Mouse (Mus musculus) limb, embryonic 13.5 days (tissue): Measurements from ENCODE around the gene Prpf3. TPM values are rescaled to one million over a fixed set of nuclear protein-coding genes. Genes with fewer than 3 reads are reported as not detected.

Experiments used
- ATAC-seq: fragments of 200-750 bp; cut with Nextera tagmentation; 2 replicates; pipeline ENCODE4 v1.8.0; 2017; ENCODE audit warnings: low read depth, moderate number of reproducible peaks, moderate TSS enrichment; ENCODE audit not compliant: low FRiP score
- H3K27ac ChIP-seq: fragments of 300-500 bp; sonication (generic); 2 replicates; pipeline ENCODE4 v1.5.1; 2015; ENCODE audit warnings: inconsistent platforms, mild to moderate bottlenecking, moderate library complexity
- H3K27me3 ChIP-seq: fragments of 300-500 bp; sonication (generic); 2 replicates; pipeline ENCODE4 v1.6.1; 2015; ENCODE audit warnings: mild to moderate bottlenecking, inconsistent platforms
- H3K36me3 ChIP-seq: fragments of 300-500 bp; sonication (generic); 2 replicates; pipeline ENCODE4 v1.6.1; 2015; ENCODE audit warnings: inconsistent platforms, mild to moderate bottlenecking, moderate library complexity
- H3K4me1 ChIP-seq: fragments of 300-500 bp; sonication (generic); 2 replicates; pipeline ENCODE4 v1.6.1; 2015; ENCODE audit warnings: inconsistent platforms
- H3K4me2 ChIP-seq: fragments of 300-500 bp; sonication (generic); replicated peaks from 2 replicates; pipeline ENCODE4 v1.6.1; 2015; ENCODE audit warnings: inconsistent platforms, mild to moderate bottlenecking, moderate library complexity
- H3K4me3 ChIP-seq: fragments of 300-500 bp; sonication (generic); 2 replicates; pipeline ENCODE4 v1.5.1; 2015; ENCODE audit warnings: moderate library complexity, mild to moderate bottlenecking, inconsistent platforms
- H3K9ac ChIP-seq: fragments of 300-500 bp; sonication (generic); 2 replicates; pipeline ENCODE4 v1.6.1; 2015; ENCODE audit warnings: mild to moderate bottlenecking, inconsistent platforms
- H3K9me3 ChIP-seq: fragments of 300-500 bp; sonication (generic); 2 replicates; pipeline ENCODE4 v1.6.1; 2016; ENCODE audit warnings: inconsistent platforms
- WGBS: fragments of 180-500 bp; shearing (Covaris S2); methylation state at CpG from one replicate; pipeline ENCODE4 v1.1.7; 2015; 5-methylcytosine and 5-hydroxymethylcytosine counted together
- polyA plus RNA-seq: library from polyadenylated mRNA; unstranded; fragments of >200 nt; fragmentation: Nextera tagmentation; extraction: Ambion mirVana; gene quantifications from 2 replicates; pipeline ENCODE4 v1.2.1, GENCODE M21; 2015

Prpf3 gene
- polyA plus RNA-seq, 1 experiment from 2014 or later, result 62.3 TPM

DNA sequence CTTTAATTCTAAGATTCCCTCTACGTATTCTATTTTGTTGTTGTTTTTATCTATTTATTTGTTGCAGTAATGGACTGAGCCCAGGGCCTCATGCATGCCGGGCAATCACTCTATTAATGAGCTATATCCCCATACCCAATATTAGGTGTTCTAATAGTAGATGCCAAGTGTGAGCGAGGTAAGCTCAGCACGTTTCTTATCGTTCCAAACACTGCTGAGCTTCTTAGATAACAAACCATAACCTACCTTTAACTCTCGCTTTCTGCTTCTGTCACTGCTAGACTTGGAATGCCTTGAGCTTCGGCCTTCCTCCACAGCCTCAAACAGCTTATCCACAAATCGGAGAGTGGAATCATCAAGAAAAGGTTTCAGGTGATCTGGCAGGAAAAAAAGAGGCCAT, 4.4 kb downstream of the Prpf3 start:
- H3K36me3 ChIP-seq, result peaks cover 71% of the 10 kb centered on the region
- no peak overlapping the region for H3K4me3 ChIP-seq
- H3K9ac ChIP-seq, result no peak overlapping the region
- no peaks in the 10 kb centered on the region for H3K27me3 ChIP-seq
- no peak overlapping the region for H3K27ac ChIP-seq
- no peak overlapping the region for H3K4me2 ChIP-seq
- WGBS, result 94% methylated on average over 8 of the region's 8 CpGs
- no peaks in the 10 kb centered on the region for H3K9me3 ChIP-seq
- H3K4me1 ChIP-seq, result peaks cover 11% of the 10 kb centered on the region
- ATAC-seq, result no peak

DNA sequence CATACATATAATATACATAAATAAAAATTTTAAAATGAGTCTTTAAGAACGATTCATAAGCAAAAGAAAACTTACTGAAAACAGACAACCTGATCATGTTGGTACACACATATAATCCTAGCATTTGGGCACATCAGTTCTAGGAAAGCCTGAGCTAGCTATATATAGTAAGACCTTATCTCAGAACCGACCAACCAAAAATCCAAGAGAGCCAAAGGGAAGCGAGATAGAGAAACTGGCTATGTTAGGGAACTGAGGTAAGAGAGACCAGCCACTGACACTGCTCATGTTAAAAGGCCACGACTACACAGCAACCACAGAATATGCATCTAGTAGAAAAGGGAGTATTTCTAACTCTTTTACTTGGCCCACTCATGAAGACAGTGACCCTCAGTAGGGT, 5.1 kb downstream of the Prpf3 start:
- no peak for ATAC-seq
- peaks cover 9% of the 10 kb centered on the region for H3K4me1 ChIP-seq
- peaks cover 78% of the 10 kb centered on the region for H3K36me3 ChIP-seq
- H3K4me3 ChIP-seq, result no peak overlapping the region
- no peak overlapping the region for H3K4me2 ChIP-seq
- H3K9ac ChIP-seq, result no peak overlapping the region
- H3K27ac ChIP-seq, result no peak overlapping the region
- 86% methylated on average over 4 of the region's 4 CpGs for WGBS
- H3K27me3 ChIP-seq, result no peaks in the 10 kb centered on the region
- H3K9me3 ChIP-seq, result no peaks in the 10 kb centered on the region

DNA sequence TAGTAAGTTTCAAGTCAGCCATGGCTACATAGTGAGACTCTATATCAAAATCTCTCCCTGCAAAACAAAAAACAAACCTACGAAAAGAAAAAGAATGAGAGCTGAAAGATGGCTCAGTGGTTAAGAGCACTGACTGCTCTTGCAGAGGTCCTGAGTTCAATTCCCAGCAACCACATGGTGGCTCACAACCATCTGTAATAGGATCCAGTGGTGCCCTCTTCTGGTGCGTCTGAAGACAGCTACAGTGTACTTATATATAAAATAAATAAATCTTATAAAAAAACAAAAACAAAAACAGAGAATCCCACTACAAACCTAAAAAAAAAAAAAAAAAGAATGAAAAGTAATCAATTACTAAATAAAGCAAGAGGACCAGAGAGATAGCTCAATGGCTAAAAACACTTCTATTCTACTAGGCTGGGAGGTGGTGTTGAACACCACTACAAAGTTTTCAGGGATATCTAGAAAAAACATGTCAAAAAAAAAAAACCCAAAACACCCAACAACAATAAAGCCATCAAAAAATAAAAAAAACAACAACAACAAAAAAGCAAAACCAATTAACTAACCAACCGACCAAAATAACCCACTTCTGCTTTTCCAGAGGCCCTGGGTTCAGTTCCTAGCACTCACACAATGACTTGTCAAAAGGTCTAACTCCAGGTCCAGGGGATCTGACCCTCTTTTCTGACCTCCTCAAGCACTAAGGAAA, 13.0 kb downstream of the Prpf3 start:
- 90% methylated on average over 3 of the region's 3 CpGs for WGBS

GRCm38 (mm10) chr3:95839250-95839649, 16.4 kb downstream of the Prpf3 start:
- Histone ChIP-seq H3K4me1 (no peaks in the 10 kb centered on the region), H3K9me3 (no peaks in the 10 kb centered on the region), H3K4me3 (no peak overlapping the region), H3K36me3 (peaks cover 84% of the 10 kb centered on the region), H3K27me3 (no peaks in the 10 kb centered on the region), H3K4me2 (no peak overlapping the region), H3K9ac (no peak overlapping the region), H3K27ac (no peak overlapping the region)
- 93% methylated on average over 2 of the region's 2 CpGs for WGBS
- ATAC-seq, result no peak

More for the DNA sequence above, 13.0 kb downstream of the Prpf3 start:
- no peak overlapping the region for H3K4me2 ChIP-seq
- no peaks in the 10 kb centered on the region for H3K9me3 ChIP-seq
- peaks cover 88% of the 10 kb centered on the region for H3K36me3 ChIP-seq
- no peak for ATAC-seq
- H3K4me1 ChIP-seq, result no peaks in the 10 kb centered on the region
- H3K27me3 ChIP-seq, result no peaks in the 10 kb centered on the region
- H3K4me3 ChIP-seq, result no peak overlapping the region
- H3K27ac ChIP-seq, result no peak overlapping the region
- H3K9ac ChIP-seq, result no peak overlapping the region

DNA sequence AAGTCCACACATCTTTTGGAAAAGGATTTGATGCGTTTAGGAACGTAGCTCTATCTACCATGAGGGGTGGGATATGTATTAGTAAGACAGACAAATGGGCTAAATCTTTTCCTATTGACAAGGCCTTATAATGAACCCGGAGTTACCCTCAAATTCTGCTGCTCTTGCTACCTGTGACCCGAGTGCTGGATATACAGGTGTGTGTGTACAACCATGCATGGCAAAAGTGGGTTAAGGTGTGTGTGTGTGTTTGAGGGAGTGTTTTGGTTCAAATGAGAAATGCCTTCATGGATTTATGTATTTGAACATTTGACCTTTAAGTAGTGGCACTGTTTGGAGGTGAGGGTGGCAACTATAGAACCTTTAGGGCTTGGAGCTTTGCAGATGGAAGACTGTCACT, 26.6 kb downstream of the Prpf3 start:
- H3K27ac ChIP-seq, result no peak overlapping the region
- H3K4me3 ChIP-seq, result no peak overlapping the region
- ATAC-seq, result no peak
- H3K4me2 ChIP-seq, result no peak overlapping the region
- 98% methylated on average over 4 of the region's 4 CpGs for WGBS
- H3K36me3 ChIP-seq, result peaks cover 65% of the 10 kb centered on the region
- H3K9me3 ChIP-seq, result no peaks in the 10 kb centered on the region
- no peaks in the 10 kb centered on the region for H3K27me3 ChIP-seq
- no peak overlapping the region for H3K9ac ChIP-seq
- no peaks in the 10 kb centered on the region for H3K4me1 ChIP-seq

- no peaks in the 10 kb centered on the region for H3K4me1 ChIP-seq
- H3K27me3 ChIP-seq, result no peaks in the 10 kb centered on the region
- no peak for ATAC-seq
- H3K9me3 ChIP-seq, result no peaks in the 10 kb centered on the region
- no peak overlapping the region for H3K4me3 ChIP-seq
- WGBS, result 69% methylated on average over 2 of the region's 2 CpGs
- H3K9ac ChIP-seq, result no peak overlapping the region
- no peak overlapping the region for H3K4me2 ChIP-seq
- no peak overlapping the region for H3K27ac ChIP-seq
- peaks cover 37% of the 10 kb centered on the region for H3K36me3 ChIP-seq
These were observed 29.4 kb downstream of the Prpf3 start for GRCm38 (mm10) chr3:95826275-95826674.

DNA sequence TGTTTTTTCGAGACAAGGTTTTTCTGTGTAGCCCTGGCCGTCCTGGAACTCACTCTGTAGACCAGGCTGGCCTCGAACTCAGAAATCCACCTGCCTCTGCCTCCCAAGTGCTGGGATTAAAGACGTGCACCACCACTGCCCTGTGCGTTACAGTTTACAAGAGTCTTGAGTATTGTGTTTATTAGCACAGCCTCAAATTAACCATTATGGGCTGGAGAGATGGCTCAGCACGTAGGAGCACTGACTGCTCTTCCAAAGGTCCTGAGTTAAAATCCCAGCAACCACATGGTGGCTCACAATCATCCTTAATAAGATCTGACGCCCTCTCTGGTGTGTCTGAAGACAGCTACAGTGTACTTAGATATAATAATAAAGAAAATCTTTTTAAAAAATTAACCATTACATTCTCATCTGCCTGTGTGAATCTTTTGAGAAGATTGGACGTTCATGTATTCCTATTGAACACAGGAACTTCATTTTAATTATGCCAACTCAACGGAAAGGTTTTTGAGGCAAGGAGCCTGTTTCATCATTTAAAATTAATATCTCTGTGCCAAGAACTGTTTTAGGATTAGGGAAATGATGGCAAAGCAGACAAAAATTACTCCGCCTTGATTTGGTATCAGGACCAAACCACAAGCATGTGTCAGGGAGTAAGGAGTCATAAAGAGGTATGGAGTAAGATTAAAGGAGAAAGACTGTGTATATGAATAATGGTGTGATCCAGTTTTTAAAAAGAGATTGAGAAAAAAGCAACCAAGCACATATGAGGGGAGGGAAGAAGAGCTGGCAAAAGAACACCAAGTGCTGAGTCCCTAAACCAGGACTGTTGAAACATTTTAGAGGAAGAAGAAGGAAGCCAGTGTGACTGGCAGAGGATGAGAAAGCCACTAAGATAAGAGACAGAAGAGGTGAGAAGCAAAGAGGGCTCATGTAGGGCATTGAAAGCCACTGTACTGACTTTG, 35.4 kb downstream of the Prpf3 start:
- no peak for ATAC-seq

DNA sequence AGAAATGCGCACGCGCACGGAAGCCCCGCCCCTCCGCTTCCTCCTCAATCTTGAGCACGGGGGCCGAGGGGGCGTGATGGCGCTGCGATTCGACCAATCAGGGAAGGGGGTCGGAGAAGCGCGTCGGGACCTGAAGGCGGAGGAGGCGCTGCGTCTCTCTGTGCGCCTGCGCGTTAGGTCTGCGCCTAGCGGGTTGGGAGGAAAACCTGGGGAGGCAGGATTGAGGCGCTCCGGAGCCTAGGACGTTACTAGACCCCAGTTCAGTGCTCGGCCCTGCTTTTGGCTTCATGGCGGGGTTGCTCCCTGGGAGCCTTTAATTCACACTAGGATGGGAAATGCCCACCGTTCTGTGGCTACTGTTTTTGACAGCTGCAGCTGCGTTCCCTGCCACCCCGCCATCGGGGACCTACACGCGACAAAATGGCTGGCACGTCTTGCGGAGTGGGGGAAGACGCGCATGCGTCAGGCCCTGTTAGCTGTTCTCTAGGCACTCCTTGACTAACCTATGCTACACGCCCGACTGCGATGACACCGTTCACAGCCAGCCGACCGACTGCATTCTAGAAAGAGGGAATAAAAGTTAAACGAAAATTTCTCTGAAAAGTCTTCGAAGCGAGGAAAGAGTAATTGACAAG, 36.2 kb downstream of the Prpf3 start:
- Histone ChIP-seq H3K9ac (peak overlapping the region; percentile 76), H3K27me3 (no peaks in the 10 kb centered on the region), H3K4me3 (peak overlapping the region; percentile 76), H3K27ac (peak overlapping the region; percentile 100), H3K4me2 (peak overlapping the region; percentile 66), H3K9me3 (no peaks in the 10 kb centered on the region), H3K4me1 (peaks cover 20% of the 10 kb centered on the region), H3K36me3 (no peaks in the 10 kb centered on the region)
- WGBS, result under 1% methylated on average over 49 of the region's 49 CpGs
- peak; percentile 96 for ATAC-seq

More for the DNA sequence above, 35.4 kb downstream of the Prpf3 start:
- Histone ChIP-seq H3K36me3 (no peaks in the 10 kb centered on the region), H3K9me3 (no peaks in the 10 kb centered on the region), H3K4me1 (peaks cover 18% of the 10 kb centered on the region), H3K4me3 (peak overlapping the region; percentile 76), H3K4me2 (peak overlapping the region; percentile 66), H3K27me3 (no peaks in the 10 kb centered on the region), H3K27ac (peak overlapping the region; percentile 98), H3K9ac (peak overlapping the region; percentile 76)
- WGBS, result 38% methylated on average over 10 of the region's 10 CpGs

GRCm38 (mm10) chr3:95818571-95819288, 37.0 kb downstream of the Prpf3 start, which contains the start of gene Rprd2:
TSS of gene Rprd2 (minus strand) at chr3:95818863.
- no peaks in the 10 kb centered on the region for H3K36me3 ChIP-seq
- H3K4me3 ChIP-seq, result peak within 1 kb of the TSS; percentile 76
- ATAC-seq, result peak; percentile 55
- H3K9ac ChIP-seq, result peak within 1 kb of the TSS; percentile 98
- peaks cover 20% of the 10 kb centered on the region for H3K4me1 ChIP-seq
- peak within 1 kb of the TSS; percentile 100 for H3K27ac ChIP-seq
- no peaks in the 10 kb centered on the region for H3K9me3 ChIP-seq
- H3K27me3 ChIP-seq, result no peaks in the 10 kb centered on the region
- H3K4me2 ChIP-seq, result peak within 1 kb of the TSS; percentile 66
- WGBS, result under 1% methylated on average over 60 of the region's 60 CpGs

DNA sequence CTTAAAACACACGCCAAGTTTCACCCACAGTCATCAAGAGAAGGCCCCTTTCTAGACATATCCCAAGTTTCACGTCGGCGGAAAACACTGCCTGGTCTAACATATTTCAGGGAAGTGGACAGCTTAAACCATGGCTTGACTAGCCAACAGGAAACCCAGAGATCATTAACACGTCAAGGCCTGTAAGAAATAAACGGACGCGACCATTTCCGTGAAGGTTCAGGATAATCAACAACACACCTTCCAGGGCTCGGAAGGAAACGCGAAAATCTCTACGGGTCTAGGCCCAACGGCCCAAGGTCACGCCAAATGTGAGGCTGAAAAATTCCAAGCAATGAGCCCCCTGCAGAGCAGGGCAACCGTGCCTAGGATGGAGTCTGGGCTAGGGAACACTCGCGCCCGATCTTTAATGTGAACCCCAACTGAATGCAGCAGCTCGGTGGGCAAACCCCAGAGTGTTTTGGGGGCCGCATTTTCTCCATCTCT, 37.6 kb downstream of the Prpf3 start:
- Histone ChIP-seq H3K27me3 (no peaks in the 10 kb centered on the region), H3K36me3 (no peaks in the 10 kb centered on the region; the same call in 1 of the 2 replicates), H3K4me2 (peak overlapping the region; percentile 65), H3K9ac (peak overlapping the region; percentile 98), H3K9me3 (no peaks in the 10 kb centered on the region), H3K4me1 (peaks cover 20% of the 10 kb centered on the region), H3K27ac (peak overlapping the region; percentile 100), H3K4me3 (peak overlapping the region; percentile 76)
- no peak for ATAC-seq
- WGBS, result under 1% methylated on average over 21 of the region's 21 CpGs

GRCm38 (mm10) chr3:95816681-95817080, 39.0 kb downstream of the Prpf3 start:
- Histone ChIP-seq H3K9me3 (no peaks in the 10 kb centered on the region), H3K4me2 (peak overlapping the region; percentile 47), H3K4me1 (peaks cover 20% of the 10 kb centered on the region), H3K36me3 (peaks cover 5% of the 10 kb centered on the region), H3K27ac (no peak overlapping the region), H3K9ac (no peak overlapping the region), H3K4me3 (peak overlapping the region; percentile 21), H3K27me3 (no peaks in the 10 kb centered on the region)
- WGBS, result 90% methylated on average over 3 of the region's 3 CpGs
- no peak for ATAC-seq
